Mouse (Mus musculus): ENCODE results near the gene Ate1. TPM values are rescaled to one million over a fixed set of nuclear protein-coding genes. Genes with fewer than 3 reads are reported as not detected.

Gene Ate1
- 73.7 and 85.8 TPM in 2 replicates for polyA plus RNA-seq (2014; fragmentation: Nextera tagmentation; extraction: Ambion mirVana)

DNA sequence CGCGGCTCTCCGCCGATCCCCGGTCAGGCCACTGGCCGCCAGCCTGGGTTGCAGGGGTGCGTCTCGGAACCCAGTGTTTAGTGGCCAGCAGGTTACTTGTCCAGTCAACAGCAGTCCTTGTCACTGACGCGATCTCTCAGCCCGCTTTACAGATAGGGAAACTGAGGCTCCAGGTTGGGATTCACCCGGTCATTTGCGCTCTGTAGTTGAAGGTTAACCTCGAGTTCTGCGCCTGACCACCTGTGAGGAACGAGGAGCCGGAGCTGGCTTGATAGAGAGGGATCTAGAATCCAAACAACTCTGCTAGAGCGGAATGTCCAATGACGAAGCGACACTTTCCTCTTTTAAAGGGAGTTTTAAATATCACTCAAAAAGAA, at the start of gene Ate1:
Gene Ate1 (minus strand): TSS at position 321 of the 377 bp plus-strand sequence.
- H3K36me3 ChIP-seq (ENCODE audit: control insufficient read depth, insufficient read depth, low read length), result 0 out of 2 replicates have a peak, but pooled peaks cover 4% of the 10 kb centered on the region
- H3K4me2 ChIP-seq (ENCODE audit: low read length), result peak within 1 kb of the TSS; percentile 66
- peak within 1 kb of the TSS; percentile 97 for H3K9ac ChIP-seq (ENCODE audit: low read length)
- WGBS, result 18% methylated on average over 20 of the region's 20 CpGs
- ATAC-seq, result no peak
- peak within 1 kb of the TSS; percentile 96 for H3K27ac ChIP-seq (ENCODE audit: low read depth, low read length)
- H3K4me1 ChIP-seq (ENCODE audit: control insufficient read depth, insufficient read depth, low read length), result peaks cover 13% of the 10 kb centered on the region
- no peaks in the 10 kb centered on the region for H3K9me3 ChIP-seq (replicated peaks; ENCODE audit: control insufficient read depth, low read length)
- no peaks in the 10 kb centered on the region for H3K27me3 ChIP-seq (replicated peaks; ENCODE audit: control insufficient read depth, insufficient read depth, low read length)
- H3K4me3 ChIP-seq (ENCODE audit: low read depth, low read length), result peak within 1 kb of the TSS; percentile 80
- DNase-seq (ENCODE audit: low spot score), result no peak

GRCm38 (mm10) chr7:130568783-130569436, 48.7 kb upstream of the Ate1 start:
- H3K4me1 ChIP-seq (ENCODE audit: control insufficient read depth, insufficient read depth, low read length), result peaks cover 3% of the 10 kb centered on the region; the same call in 1 of the 2 replicates
- H3K36me3 ChIP-seq (ENCODE audit: control insufficient read depth, insufficient read depth, low read length), result no peaks in the 10 kb centered on the region
- H3K27me3 ChIP-seq (replicated peaks; ENCODE audit: control insufficient read depth, insufficient read depth, low read length), result no peaks in the 10 kb centered on the region
- H3K27ac ChIP-seq (ENCODE audit: low read depth, low read length), result no peak overlapping the region
- WGBS, result 92% methylated on average over 9 of the region's 9 CpGs
- H3K4me2 ChIP-seq (ENCODE audit: low read length), result no peak overlapping the region
- H3K4me3 ChIP-seq (ENCODE audit: low read depth, low read length), result no peak overlapping the region
- no peaks in the 10 kb centered on the region for H3K9me3 ChIP-seq (replicated peaks; ENCODE audit: control insufficient read depth, low read length)
- DNase-seq (ENCODE audit: low spot score) (no peak), ATAC-seq (no peak)
- no peak overlapping the region for H3K9ac ChIP-seq (ENCODE audit: low read length)

DNA sequence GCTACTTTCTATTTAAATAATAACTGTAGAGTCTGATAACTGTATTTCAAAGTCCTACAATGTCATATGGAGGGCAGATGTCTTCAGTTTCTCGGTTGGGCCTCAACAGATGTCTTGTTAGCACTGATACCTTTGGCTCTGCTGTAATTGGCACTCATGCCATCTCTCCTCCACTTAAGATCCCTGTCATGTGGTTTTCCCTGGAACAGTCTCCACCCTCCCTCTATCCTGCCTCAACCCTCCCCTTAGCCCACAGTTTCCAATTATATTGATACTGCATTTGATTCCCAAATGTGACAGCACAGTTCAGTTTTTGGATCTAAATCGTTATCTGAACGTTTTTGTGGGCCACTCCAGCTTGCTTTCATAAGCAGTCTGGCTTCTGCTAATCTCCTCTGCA, 44.4 kb upstream of the Ate1 start:
- peak; percentile 57; the same call in 1 of the 2 replicates for ATAC-seq
- Histone ChIP-seq H3K4me3 (ENCODE audit: low read depth, low read length) (no peak overlapping the region), H3K4me1 (ENCODE audit: control insufficient read depth, insufficient read depth, low read length) (no peaks in the 10 kb centered on the region), H3K9me3 (replicated peaks; ENCODE audit: control insufficient read depth, low read length) (no peaks in the 10 kb centered on the region), H3K4me2 (ENCODE audit: low read length) (no peak overlapping the region), H3K36me3 (ENCODE audit: control insufficient read depth, insufficient read depth, low read length) (no peaks in the 10 kb centered on the region), H3K27ac (ENCODE audit: low read depth, low read length) (peak overlapping the region; percentile 14; the same call in 1 of the 2 replicates), H3K27me3 (replicated peaks; ENCODE audit: control insufficient read depth, insufficient read depth, low read length) (no peaks in the 10 kb centered on the region), H3K9ac (ENCODE audit: low read length) (no peak overlapping the region)
- 51% methylated on average over 3 of the region's 3 CpGs for WGBS
- DNase-seq (ENCODE audit: low spot score), result peak; percentile 50

DNA sequence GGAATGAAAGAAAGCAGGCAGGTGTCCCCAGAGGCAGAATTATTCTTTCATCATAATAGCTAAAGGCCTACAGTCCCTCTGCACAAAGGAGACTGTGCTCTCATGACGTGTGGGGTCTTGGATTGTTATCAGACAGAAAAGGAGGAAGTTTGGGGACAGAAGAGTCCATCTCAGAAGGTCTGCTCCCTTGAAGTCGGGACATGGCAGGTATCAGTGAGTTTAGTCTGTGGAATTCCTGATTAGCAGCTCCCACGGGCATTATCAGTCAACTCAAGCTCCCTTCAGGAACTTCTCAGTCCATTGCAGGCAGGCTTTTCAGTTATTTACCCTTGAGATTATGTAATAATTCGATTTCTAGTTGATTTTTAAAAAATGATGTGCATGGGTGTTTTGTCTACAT, 43.7 kb upstream of the Ate1 start:
- H3K36me3 ChIP-seq (ENCODE audit: control insufficient read depth, insufficient read depth, low read length), result no peaks in the 10 kb centered on the region
- 63% methylated on average over 4 of the region's 4 CpGs for WGBS
- no peak overlapping the region for H3K4me3 ChIP-seq (ENCODE audit: low read depth, low read length)
- no peaks in the 10 kb centered on the region for H3K9me3 ChIP-seq (replicated peaks; ENCODE audit: control insufficient read depth, low read length)
- ATAC-seq (no peak), DNase-seq (ENCODE audit: low spot score) (no peak)
- H3K4me2 ChIP-seq (ENCODE audit: low read length), result no peak overlapping the region
- no peaks in the 10 kb centered on the region for H3K27me3 ChIP-seq (replicated peaks; ENCODE audit: control insufficient read depth, insufficient read depth, low read length)
- H3K9ac ChIP-seq (ENCODE audit: low read length), result no peak overlapping the region
- no peaks in the 10 kb centered on the region for H3K4me1 ChIP-seq (ENCODE audit: control insufficient read depth, insufficient read depth, low read length)
- H3K27ac ChIP-seq (ENCODE audit: low read depth, low read length), result no peak overlapping the region

DNA sequence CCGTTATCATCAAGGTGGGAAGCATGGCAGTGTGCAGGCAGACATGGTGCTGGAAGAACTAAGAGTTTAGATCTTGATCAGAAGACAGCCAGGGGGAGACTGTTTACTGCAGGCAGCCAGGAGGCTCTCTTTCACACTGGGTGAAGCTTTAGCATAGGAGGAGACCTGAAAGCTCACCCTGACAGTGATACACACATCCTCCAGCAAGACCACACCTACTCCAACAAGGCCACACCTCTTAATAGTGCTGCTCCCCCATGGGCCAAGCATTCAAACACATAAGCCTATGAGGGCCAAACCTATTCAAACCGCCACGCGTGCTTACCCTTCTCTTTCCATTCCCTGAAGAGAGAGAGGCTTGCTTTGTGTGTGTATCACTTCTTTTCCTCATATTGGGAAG, 43.1 kb upstream of the Ate1 start:
- DNase-seq (ENCODE audit: low spot score), result no peak
- no peak overlapping the region for H3K4me2 ChIP-seq (ENCODE audit: low read length)
- no peak overlapping the region for H3K27ac ChIP-seq (ENCODE audit: low read depth, low read length)
- no peaks in the 10 kb centered on the region for H3K27me3 ChIP-seq (replicated peaks; ENCODE audit: control insufficient read depth, insufficient read depth, low read length)
- no peak overlapping the region for H3K9ac ChIP-seq (ENCODE audit: low read length)
- no peaks in the 10 kb centered on the region for H3K9me3 ChIP-seq (replicated peaks; ENCODE audit: control insufficient read depth, low read length)
- no peak overlapping the region for H3K4me3 ChIP-seq (ENCODE audit: low read depth, low read length)
- H3K4me1 ChIP-seq (ENCODE audit: control insufficient read depth, insufficient read depth, low read length), result no peaks in the 10 kb centered on the region
- 81% methylated on average over 4 of the region's 4 CpGs for WGBS
- ATAC-seq, result no peak
- H3K36me3 ChIP-seq (ENCODE audit: control insufficient read depth, insufficient read depth, low read length), result no peaks in the 10 kb centered on the region

- ATAC-seq (no peak), DNase-seq (ENCODE audit: low spot score) (no peak)
- 80% methylated on average over 1 of the region's 1 CpGs for WGBS
- H3K4me1 ChIP-seq (ENCODE audit: control insufficient read depth, insufficient read depth, low read length), result no peaks in the 10 kb centered on the region
- no peak overlapping the region for H3K9ac ChIP-seq (ENCODE audit: low read length)
- no peak overlapping the region for H3K4me3 ChIP-seq (ENCODE audit: low read depth, low read length)
- no peak overlapping the region for H3K4me2 ChIP-seq (ENCODE audit: low read length)
- no peak overlapping the region for H3K27ac ChIP-seq (ENCODE audit: low read depth, low read length)
- no peaks in the 10 kb centered on the region for H3K27me3 ChIP-seq (replicated peaks; ENCODE audit: control insufficient read depth, insufficient read depth, low read length)
- H3K36me3 ChIP-seq (ENCODE audit: control insufficient read depth, insufficient read depth, low read length), result no peaks in the 10 kb centered on the region
- no peaks in the 10 kb centered on the region for H3K9me3 ChIP-seq (replicated peaks; ENCODE audit: control insufficient read depth, low read length)
These were observed 40.8 kb upstream of the Ate1 start for GRCm38 (mm10) chr7:130560933-130561332.

DNA sequence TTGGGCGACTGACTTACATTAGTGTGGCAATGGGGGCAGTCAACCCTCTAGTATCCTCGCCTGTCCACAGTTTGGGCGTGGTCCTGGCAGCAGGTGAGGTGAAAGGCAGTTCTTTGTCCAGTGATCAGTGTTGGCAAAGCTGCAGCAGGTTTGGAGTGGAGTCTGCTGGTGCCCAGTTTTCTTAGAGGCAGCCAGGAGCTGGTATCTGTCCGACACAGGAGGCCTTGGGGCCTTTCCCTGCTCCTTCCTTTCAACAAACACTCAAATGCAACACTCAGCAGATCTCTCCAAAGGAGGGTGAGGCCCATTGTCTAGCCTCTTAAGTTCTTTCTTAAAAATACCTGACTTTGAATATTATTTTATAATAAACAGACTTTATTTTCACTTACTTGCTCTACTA, 38.4 kb upstream of the Ate1 start:
- H3K4me3 ChIP-seq (ENCODE audit: low read depth, low read length), result no peak overlapping the region
- H3K36me3 ChIP-seq (ENCODE audit: control insufficient read depth, insufficient read depth, low read length), result no peaks in the 10 kb centered on the region
- DNase-seq (ENCODE audit: low spot score) (no peak), ATAC-seq (no peak)
- no peaks in the 10 kb centered on the region for H3K9me3 ChIP-seq (replicated peaks; ENCODE audit: control insufficient read depth, low read length)
- H3K4me2 ChIP-seq (ENCODE audit: low read length), result no peak overlapping the region
- WGBS, result 78% methylated on average over 4 of the region's 4 CpGs
- H3K27me3 ChIP-seq (replicated peaks; ENCODE audit: control insufficient read depth, insufficient read depth, low read length), result no peaks in the 10 kb centered on the region
- H3K4me1 ChIP-seq (ENCODE audit: control insufficient read depth, insufficient read depth, low read length), result no peaks in the 10 kb centered on the region
- no peak overlapping the region for H3K27ac ChIP-seq (ENCODE audit: low read depth, low read length)
- H3K9ac ChIP-seq (ENCODE audit: low read length), result no peak overlapping the region

GRCm38 (mm10) chr7:130555597-130555996, 35.4 kb upstream of the Ate1 start:
- WGBS, result 48% methylated on average over 5 of the region's 5 CpGs
- no peak for DNase-seq (ENCODE audit: low spot score)

DNA sequence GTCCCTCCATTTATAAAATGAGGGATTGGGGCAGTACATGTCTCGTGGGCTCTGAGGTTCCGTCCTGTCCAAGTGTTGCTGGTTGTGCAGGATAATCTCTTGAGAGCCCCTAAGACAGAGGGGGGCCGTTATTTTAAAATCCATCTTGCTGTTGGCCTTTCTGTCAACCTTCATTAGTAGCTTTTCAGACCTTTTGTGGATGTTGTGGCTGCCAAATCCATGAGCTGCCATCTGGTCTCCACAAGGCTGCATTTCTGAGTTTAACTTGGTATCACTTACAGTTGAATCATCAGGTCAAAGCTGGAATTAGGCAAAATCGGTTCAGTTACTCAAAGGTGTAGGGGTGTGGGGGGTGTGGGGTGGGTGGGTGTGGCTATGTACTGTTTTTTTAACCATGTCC, 33.2 kb upstream of the Ate1 start:
- H3K27ac ChIP-seq (ENCODE audit: low read depth, low read length), result no peak overlapping the region
- H3K9me3 ChIP-seq (replicated peaks; ENCODE audit: control insufficient read depth, low read length), result no peaks in the 10 kb centered on the region
- H3K4me2 ChIP-seq (ENCODE audit: low read length), result no peak overlapping the region
- H3K4me3 ChIP-seq (ENCODE audit: low read depth, low read length), result no peak overlapping the region
- no peaks in the 10 kb centered on the region for H3K27me3 ChIP-seq (replicated peaks; ENCODE audit: control insufficient read depth, insufficient read depth, low read length)
- no peaks in the 10 kb centered on the region for H3K36me3 ChIP-seq (ENCODE audit: control insufficient read depth, insufficient read depth, low read length)
- no peak for ATAC-seq
- H3K9ac ChIP-seq (ENCODE audit: low read length), result no peak overlapping the region
- H3K4me1 ChIP-seq (ENCODE audit: control insufficient read depth, insufficient read depth, low read length), result peaks cover 3% of the 10 kb centered on the region; the same call in 1 of the 2 replicates
- WGBS, result 52% methylated on average over 4 of the region's 4 CpGs
- DNase-seq (ENCODE audit: low spot score), result peak; percentile 44

More at GRCm38 (mm10) chr7:130555597-130555996, 35.4 kb upstream of the Ate1 start:
- no peaks in the 10 kb centered on the region for H3K9me3 ChIP-seq (replicated peaks; ENCODE audit: control insufficient read depth, low read length)
- H3K4me2 ChIP-seq (ENCODE audit: low read length), result no peak overlapping the region
- H3K27ac ChIP-seq (ENCODE audit: low read depth, low read length), result no peak overlapping the region
- no peaks in the 10 kb centered on the region for H3K27me3 ChIP-seq (replicated peaks; ENCODE audit: control insufficient read depth, insufficient read depth, low read length)
- no peak for ATAC-seq
- peaks cover 3% of the 10 kb centered on the region; the same call in 1 of the 2 replicates for H3K4me1 ChIP-seq (ENCODE audit: control insufficient read depth, insufficient read depth, low read length)
- H3K36me3 ChIP-seq (ENCODE audit: control insufficient read depth, insufficient read depth, low read length), result no peaks in the 10 kb centered on the region
- no peak overlapping the region for H3K4me3 ChIP-seq (ENCODE audit: low read depth, low read length)
- H3K9ac ChIP-seq (ENCODE audit: low read length), result no peak overlapping the region
